Mouse (Mus musculus) liver, embryonic 13.5 days (tissue): ENCODE results near the gene Slc25a13. TPM values are rescaled to one million over a fixed set of nuclear protein-coding genes. Genes with fewer than 3 reads are reported as not detected.
"Not testable (repeated sequence)": the region's sequence is repeated elsewhere in the genome, so short reads cannot be mapped to it uniquely, and the experiment has no call there.

Source experiments
- ATAC-seq: fragments of 200-750 bp; cut with Nextera tagmentation; 2 replicates; pipeline ENCODE4 v1.8.0; 2017; ENCODE audit warnings: low read depth, mild to moderate bottlenecking, moderate number of reproducible peaks, moderate library complexity
- DNase-seq: peaks from one replicate; pipeline ENCODE4 v3.0.0; 2022
- H3K27ac ChIP-seq: fragments of 300-500 bp; sonication (generic); 2 replicates; pipeline ENCODE4 v1.5.1; 2015; ENCODE audit warnings: moderate library complexity, mild to moderate bottlenecking, inconsistent platforms
- H3K27me3 ChIP-seq: fragments of 300-500 bp; sonication (generic); 2 replicates; pipeline ENCODE4 v1.6.1; 2015; ENCODE audit warnings: mild to moderate bottlenecking, inconsistent platforms
- H3K36me3 ChIP-seq: fragments of 300-500 bp; sonication (generic); 2 replicates; pipeline ENCODE4 v1.6.1; 2015; ENCODE audit warnings: mild to moderate bottlenecking, inconsistent platforms
- H3K4me1 ChIP-seq: fragments of 300-500 bp; sonication (generic); replicated peaks from 2 replicates; pipeline ENCODE4 v1.6.1; 2015; ENCODE audit warnings: inconsistent platforms
- H3K4me2 ChIP-seq: fragments of 300-500 bp; sonication (generic); 2 replicates; pipeline ENCODE4 v1.6.1; 2015; ENCODE audit warnings: inconsistent platforms, mild to moderate bottlenecking, moderate library complexity
- H3K4me3 ChIP-seq: fragments of 300-500 bp; sonication (generic); replicated peaks from 2 replicates; pipeline ENCODE4 v1.5.1; 2015; ENCODE audit warnings: mild to moderate bottlenecking, inconsistent platforms
- H3K9ac ChIP-seq: fragments of 300-500 bp; sonication (generic); 2 replicates; pipeline ENCODE4 v1.6.1; 2015; ENCODE audit warnings: mild to moderate bottlenecking, inconsistent platforms
- H3K9me3 ChIP-seq: fragments of 300-500 bp; sonication (generic); replicated peaks from 2 replicates; pipeline ENCODE4 v1.6.1; 2016; ENCODE audit warnings: inconsistent platforms
- WGBS: fragments of 180-500 bp; shearing (Covaris S2); methylation state at CpG from one replicate; pipeline ENCODE4 v1.1.7; 2015; ENCODE audit not compliant: insufficient replicate concordance; 5-methylcytosine and 5-hydroxymethylcytosine counted together
- polyA plus RNA-seq: library from polyadenylated mRNA; unstranded; fragments of >200 nt; fragmentation: Nextera tagmentation; extraction: Ambion mirVana; gene quantifications from 2 replicates; pipeline ENCODE4 v1.2.1, GENCODE M21; 2015

The Slc25a13 gene
- polyA plus RNA-seq, 1 experiment from 2014 or later: 30.1 TPM

GRCm38 (mm10) chr6:6186468-6186867 is 30.5 kb downstream of the Slc25a13 start:
- ATAC-seq: no peak
- H3K9me3 ChIP-seq: no peaks in the 10 kb centered on the region
- no peak overlapping the region for H3K9ac ChIP-seq
- H3K4me3 ChIP-seq: no peak overlapping the region
- peaks cover 21% of the 10 kb centered on the region for H3K4me1 ChIP-seq
- WGBS: 70% methylated on average over 4 of the region's 4 CpGs
- no peak for DNase-seq
- H3K27ac ChIP-seq: no peak overlapping the region; the same call in 1 of the 2 replicates
- peaks cover 9% of the 10 kb centered on the region; the same call in 1 of the 2 replicates for H3K36me3 ChIP-seq
- H3K27me3 ChIP-seq: no peaks in the 10 kb centered on the region
- H3K4me2 ChIP-seq: no peak overlapping the region

GRCm38 (mm10) chr6:6185735-6186068 is 31.3 kb downstream of the Slc25a13 start:
- H3K9me3 ChIP-seq: no peaks in the 10 kb centered on the region
- H3K36me3 ChIP-seq: peaks cover 9% of the 10 kb centered on the region; the same call in 1 of the 2 replicates
- DNase-seq (no peak), ATAC-seq (peak; percentile 60)
- no peak overlapping the region for H3K4me2 ChIP-seq
- no peaks in the 10 kb centered on the region for H3K27me3 ChIP-seq
- H3K27ac ChIP-seq: peak overlapping the region; percentile 66; the same call in 1 of the 2 replicates
- H3K9ac ChIP-seq: no peak overlapping the region
- 71% methylated on average over 3 of the region's 3 CpGs for WGBS
- no peak overlapping the region for H3K4me3 ChIP-seq
- peaks cover 21% of the 10 kb centered on the region for H3K4me1 ChIP-seq

GRCm38 (mm10) chr6:6184921-6185734 is 31.8 kb downstream of the Slc25a13 start:
- DNase-seq (no peak), ATAC-seq (peak; percentile 66)
- Histone ChIP-seq H3K4me3 (no peak overlapping the region), H3K27ac (peak overlapping the region; percentile 66), H3K36me3 (peaks cover 9% of the 10 kb centered on the region; the same call in 1 of the 2 replicates), H3K4me1 (peaks cover 21% of the 10 kb centered on the region), H3K9me3 (no peaks in the 10 kb centered on the region), H3K9ac (no peak overlapping the region), H3K27me3 (no peaks in the 10 kb centered on the region), H3K4me2 (0 out of 2 replicates have a peak overlapping the region, but pooled peaks have one; percentile 1)
- 68% methylated on average over 7 of the region's 7 CpGs for WGBS

- H3K9me3 ChIP-seq: no peaks in the 10 kb centered on the region
- no peak for DNase-seq
- no peak overlapping the region for H3K9ac ChIP-seq
- H3K27me3 ChIP-seq: no peaks in the 10 kb centered on the region
- peaks cover 21% of the 10 kb centered on the region for H3K4me1 ChIP-seq
- no peak for ATAC-seq
- no peak overlapping the region for H3K4me2 ChIP-seq
- 55% methylated on average over 8 of the region's 8 CpGs for WGBS
- no peak overlapping the region for H3K4me3 ChIP-seq
- no peak overlapping the region for H3K27ac ChIP-seq
- peaks cover 9% of the 10 kb centered on the region for H3K36me3 ChIP-seq
These were observed 33.4 kb downstream of the Slc25a13 start for GRCm38 (mm10) chr6:6183601-6184000.

- no peak for DNase-seq
- ATAC-seq: no peak
- no peak overlapping the region for H3K4me2 ChIP-seq
These were observed 34.8 kb downstream of the Slc25a13 start for GRCm38 (mm10) chr6:6182191-6182590.

GRCm38 (mm10) chr6:6178341-6178740 is 38.6 kb downstream of the Slc25a13 start:
- not testable (repeated sequence) for H3K27ac ChIP-seq, H3K9ac ChIP-seq, ATAC-seq, H3K9me3 ChIP-seq, H3K4me1 ChIP-seq, H3K4me2 ChIP-seq, H3K4me3 ChIP-seq, DNase-seq, H3K27me3 ChIP-seq
- WGBS: 79% methylated on average over 15 of the region's 15 CpGs
- peaks cover 12% of the 10 kb centered on the region for H3K36me3 ChIP-seq

More at GRCm38 (mm10) chr6:6182191-6182590, 34.8 kb downstream of the Slc25a13 start:
- peaks cover 12% of the 10 kb centered on the region for H3K36me3 ChIP-seq
- H3K27me3 ChIP-seq: no peaks in the 10 kb centered on the region
- 85% methylated on average over 7 of the region's 7 CpGs for WGBS
- no peak overlapping the region for H3K27ac ChIP-seq
- no peaks in the 10 kb centered on the region for H3K9me3 ChIP-seq
- peaks cover 14% of the 10 kb centered on the region for H3K4me1 ChIP-seq
- H3K4me3 ChIP-seq: no peak overlapping the region
- H3K9ac ChIP-seq: no peak overlapping the region

GRCm38 (mm10) chr6:6175350-6175971 is 41.5 kb downstream of the Slc25a13 start:
- H3K27ac ChIP-seq: no peak overlapping the region
- DNase-seq: no peak
- H3K4me2 ChIP-seq: no peak overlapping the region
- no peak overlapping the region for H3K4me3 ChIP-seq
- peaks cover 17% of the 10 kb centered on the region for H3K36me3 ChIP-seq
- H3K4me1 ChIP-seq: no peaks in the 10 kb centered on the region
- WGBS: 59% methylated on average over 5 of the region's 5 CpGs
- no peaks in the 10 kb centered on the region for H3K27me3 ChIP-seq
- H3K9me3 ChIP-seq: no peaks in the 10 kb centered on the region
- H3K9ac ChIP-seq: no peak overlapping the region
- no peak for ATAC-seq

- Histone ChIP-seq H3K4me1 (no peaks in the 10 kb centered on the region), H3K4me2 (no peak overlapping the region), H3K36me3 (peaks cover 13% of the 10 kb centered on the region), H3K27ac (no peak overlapping the region), H3K9me3 (no peaks in the 10 kb centered on the region), H3K9ac (no peak overlapping the region), H3K27me3 (no peaks in the 10 kb centered on the region), H3K4me3 (no peak overlapping the region)
- DNase-seq (no peak), ATAC-seq (no peak)
- WGBS: 69% methylated on average over 9 of the region's 9 CpGs
These were observed 42.9 kb downstream of the Slc25a13 start for GRCm38 (mm10) chr6:6173935-6174561.

GRCm38 (mm10) chr6:6173166-6173934 is 43.6 kb downstream of the Slc25a13 start:
- Histone ChIP-seq H3K9me3 (no peaks in the 10 kb centered on the region), H3K4me1 (no peaks in the 10 kb centered on the region), H3K27ac (no peak overlapping the region), H3K27me3 (no peaks in the 10 kb centered on the region), H3K4me3 (no peak overlapping the region), H3K36me3 (peaks cover 6% of the 10 kb centered on the region; the same call in 1 of the 2 replicates), H3K9ac (no peak overlapping the region), H3K4me2 (no peak overlapping the region)
- ATAC-seq: no peak
- 67% methylated on average over 15 of the region's 15 CpGs for WGBS
- no peak for DNase-seq

GRCm38 (mm10) chr6:6168566-6169134 is 48.3 kb downstream of the Slc25a13 start:
- 80% methylated on average over 11 of the region's 11 CpGs for WGBS
- DNase-seq (no peak), ATAC-seq (no peak)

More at GRCm38 (mm10) chr6:6168566-6169134, 48.3 kb downstream of the Slc25a13 start:
- Histone ChIP-seq H3K9ac (no peak overlapping the region), H3K4me2 (no peak overlapping the region), H3K4me3 (no peak overlapping the region), H3K27me3 (no peaks in the 10 kb centered on the region), H3K9me3 (no peaks in the 10 kb centered on the region), H3K4me1 (no peaks in the 10 kb centered on the region), H3K27ac (no peak overlapping the region), H3K36me3 (0 out of 2 replicates have a peak, but pooled peaks cover 5% of the 10 kb centered on the region)
